Mouse (Mus musculus): ENCODE data around the gene Tssk1. TPM values are rescaled to one million over a fixed set of nuclear protein-coding genes. Genes with fewer than 3 reads are reported as not detected.

Gene Tssk1
- total and polyA plus RNA-seq, 3 experiments, result 0.04 to 0.36 TPM; not detected in 1

- TF ChIP-seq MYC (IDR thresholded peaks at IDR 0.05; ENCODE audit: low read depth, low read length) (peak; percentile 72; the same call in 1 of the 2 replicates), E2F4 (IDR thresholded peaks at IDR 0.05; ENCODE audit: borderline replicate concordance, low read depth, low read length) (no peak), SMC3 (IDR thresholded peaks at IDR 0.05; ENCODE audit: low read depth, low read length) (peak; percentile 93), MXI1 (IDR thresholded peaks at IDR 0.05; ENCODE audit: low read depth, low read length) (peak; percentile 89), SIN3A (IDR thresholded peaks at IDR 0.05; ENCODE audit: low read length) (peak; percentile 97), MAZ (IDR thresholded peaks at IDR 0.05; ENCODE audit: low read depth, low read length) (no peak; the same call in 1 of the 2 replicates), ZNF384 (IDR thresholded peaks at IDR 0.05; ENCODE audit: low read depth, low read length) (peak; percentile 99), ZKSCAN1 (IDR thresholded peaks at IDR 0.05; ENCODE audit: low read depth, low read length) (no peak), MAFK (IDR thresholded peaks at IDR 0.05; ENCODE audit: borderline replicate concordance, low read depth, low read length) (no peak), GABPA (IDR thresholded peaks at IDR 0.05; ENCODE audit: low read depth, low read length) (no peak)
Observed at GRCm38 (mm10) chr16:17911052-17911595, 17.1 kb downstream of the Tssk1 start, which contains the start of gene Ess2 (continued).

- peaks cover 10% of the 10 kb centered on the region for H3K79me2 ChIP-seq (ENCODE audit: control insufficient read depth, insufficient read depth, low read length, poor library complexity)
- H3K27ac ChIP-seq (ENCODE audit: control insufficient read depth, low read depth, low read length), result no peak within 1 kb of the TSS
- H3K27me3 ChIP-seq (ENCODE audit: control insufficient read depth in 1 of 2, insufficient read depth in 2 of 2, low read length in 2 of 2), result no peaks in the 10 kb centered on the region
- no peak within 1 kb of the TSS for H3K4me3 ChIP-seq (ENCODE audit: control insufficient read depth in 1 of 2, insufficient read depth in 1 of 2, low read depth in 2 of 2, low read length in 2 of 2)
- TF ChIP-seq MAFK (IDR thresholded peaks at IDR 0.05; ENCODE audit: borderline replicate concordance, low read depth, low read length) (no peak), USF2 (IDR thresholded peaks at IDR 0.05; ENCODE audit: borderline replicate concordance in 1 of 2, insufficient read depth in 1 of 2, low read depth in 1 of 2, low read length in 2 of 2) (no peak), HCFC1 (IDR thresholded peaks at IDR 0.05; ENCODE audit: low read depth, low read length) (no peak), MYC (IDR thresholded peaks at IDR 0.05; ENCODE audit: low read depth, low read length) (no peak), ETS1 (IDR thresholded peaks at IDR 0.05; ENCODE audit: low read depth, low read length) (no peak), KAT2A (conservative IDR thresholded peaks at IDR 0.05; ENCODE audit: low read depth, low read length) (no peak), MAX (IDR thresholded peaks at IDR 0.05; ENCODE audit: low read length) (no peak), RCOR1 (IDR thresholded peaks at IDR 0.05; ENCODE audit: low read depth, low read length) (no peak), MXI1 (IDR thresholded peaks at IDR 0.05; ENCODE audit: low read depth, low read length) (no peak), POLR2AphosphoS5 (IDR thresholded peaks at IDR 0.05; ENCODE audit: borderline replicate concordance, low read depth, low read length) (no peak), NELFE (IDR thresholded peaks at IDR 0.05; ENCODE audit: low read depth, low read length) (no peak), POLR2A (IDR thresholded peaks at IDR 0.05; ENCODE audit: control insufficient read depth in 1 of 2, insufficient read depth in 1 of 2, low read depth in 1 of 2, low read length in 2 of 2, poor library complexity in 1 of 2) (no peak), CTCF (IDR thresholded peaks at IDR 0.05 in 2 of 3, conservative IDR thresholded peaks at IDR 0.05 in 1 of 3; ENCODE audit: control insufficient read depth in 1 of 3, insufficient read depth in 1 of 3, low read depth in 2 of 3, low read length in 3 of 3, poor library complexity in 1 of 3, severe bottlenecking in 1 of 3) (no peak), JUND (IDR thresholded peaks at IDR 0.05; ENCODE audit: low read depth, low read length) (no peak), E2F4 (IDR thresholded peaks at IDR 0.05; ENCODE audit: borderline replicate concordance, low read depth, low read length) (no peak)
- peaks cover 0 to 3% of the 10 kb centered on the region in 2 experiments; a peak in 1 of 4 replicates for H3K36me3 ChIP-seq (ENCODE audit: control insufficient read depth in 1 of 2, insufficient read depth in 2 of 2, low read length in 2 of 2)
- DNase-seq (ENCODE audit: low read depth, low spot score), result no peak
- no peak within 1 kb of the TSS for H3K9ac ChIP-seq (ENCODE audit: control insufficient read depth, low read depth, low read length, poor library complexity, severe bottlenecking)
- H3K4me1 ChIP-seq (ENCODE audit: control insufficient read depth in 1 of 2, insufficient read depth in 2 of 2, low read length in 2 of 2), result peaks cover 0 to 3% of the 10 kb centered on the region in 2 experiments; a peak in 2 of 4 replicates
- H3K9me3 ChIP-seq (replicated peaks; ENCODE audit: insufficient read depth, low read length), result no peaks in the 10 kb centered on the region
Observed at GRCm38 (mm10) chr16:17914307-17915249, 20.6 kb downstream of the Tssk1 start, which contains the start of gene Gsc2. Gene Gsc2 (minus strand): TSS chr16:17915059.

All from MEL (cell line).